Mouse (Mus musculus): ENCODE results near the gene 1700020N01Rik.

- no peak for TF ChIP-seq CTCF (IDR thresholded peaks at IDR 0.05; ENCODE audit: insufficient read depth, low read depth, low read length)
- TF ChIP-seq POLR2A (IDR thresholded peaks at IDR 0.05; ENCODE audit: insufficient read depth, low read depth, low read length), result no peak
Observed at GRCm38 (mm10) chr10:21652426-21653345, 59.7 kb downstream of the 1700020N01Rik start.

All from olfactory bulb, adult 2 months (tissue).